Mouse (Mus musculus): Measurements from ENCODE around the gene Dapl1.

Gene Dapl1

DNA sequence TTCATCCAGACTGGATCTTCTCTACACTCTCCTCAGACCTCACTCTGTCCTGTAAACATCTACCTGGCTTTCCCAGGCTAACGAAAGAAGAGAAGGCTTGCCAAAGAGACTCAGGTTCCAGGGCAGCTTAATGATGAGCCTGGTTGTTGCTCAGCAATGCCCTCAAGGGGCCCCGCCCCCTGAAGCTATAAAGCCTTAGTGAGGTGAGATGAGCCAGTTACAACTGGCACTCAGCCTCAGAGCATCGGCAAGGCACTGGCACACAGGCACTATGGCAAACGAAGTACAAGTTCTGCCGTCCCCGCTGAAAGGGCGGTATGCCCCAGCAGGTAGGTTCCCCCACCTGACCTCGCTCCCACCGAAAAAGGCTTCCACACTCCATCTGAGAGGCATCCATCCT is at the start of gene Dapl1:
TSS of gene Dapl1 (plus strand) at position 216 of the 400 bp plus-strand sequence.
- DNase-seq (ENCODE audit: low spot score): no peak

DNA sequence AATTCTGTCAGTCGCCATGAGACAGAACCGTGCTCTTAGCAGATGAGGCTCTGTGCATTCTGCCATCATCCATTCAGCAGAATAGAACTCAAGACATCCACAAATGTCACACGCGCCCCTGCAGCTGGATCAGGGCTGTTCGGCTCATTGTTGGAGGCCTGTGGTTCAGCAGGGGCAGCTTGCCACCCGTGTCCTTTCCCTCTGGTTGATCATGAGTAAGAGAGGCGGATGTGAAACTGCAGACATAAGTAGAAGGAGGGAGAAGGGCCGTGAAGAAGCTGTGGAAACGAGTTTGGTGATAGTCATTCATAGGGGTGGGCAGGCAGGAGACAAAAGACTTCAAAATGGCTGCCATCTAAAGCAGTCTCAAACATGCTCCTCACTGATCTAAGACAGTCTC is 49.6 kb upstream of the Dapl1 start:
- DNase-seq (ENCODE audit: low spot score): no peak

DNA sequence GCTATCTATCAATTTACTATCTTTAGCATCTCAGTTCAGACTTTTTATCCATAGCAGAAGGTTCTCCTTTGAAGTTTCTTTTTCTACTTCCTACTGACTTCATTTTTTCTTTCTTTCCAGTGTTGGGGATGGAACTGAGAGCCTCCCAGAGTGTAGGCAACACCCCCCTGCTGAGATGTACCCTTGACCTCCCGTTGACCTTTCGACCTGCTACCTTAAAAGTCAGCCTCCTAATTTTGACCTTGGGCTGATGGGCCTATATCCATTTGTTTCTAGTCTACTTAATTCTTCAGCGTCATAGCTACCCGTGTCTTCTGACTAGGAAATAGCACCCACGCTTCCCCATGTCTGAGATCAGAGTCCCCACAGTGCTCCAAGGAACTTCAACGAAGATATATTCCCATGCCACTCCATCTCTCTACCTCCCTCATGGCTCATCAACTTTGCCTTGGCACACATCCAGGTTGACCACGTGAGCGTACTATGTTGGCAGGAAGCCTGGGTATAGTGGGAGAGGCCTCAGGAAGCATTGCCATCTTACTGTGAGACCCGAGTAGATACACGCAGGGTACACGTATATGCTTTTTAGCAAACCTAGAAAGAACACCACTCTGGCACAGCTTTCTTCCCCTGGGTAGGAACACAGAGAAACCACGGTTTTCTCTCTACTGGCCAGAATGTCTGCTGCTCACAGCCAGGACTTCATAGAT is 46.6 kb upstream of the Dapl1 start:
- DNase-seq (ENCODE audit: low spot score): peak; percentile 71

DNA sequence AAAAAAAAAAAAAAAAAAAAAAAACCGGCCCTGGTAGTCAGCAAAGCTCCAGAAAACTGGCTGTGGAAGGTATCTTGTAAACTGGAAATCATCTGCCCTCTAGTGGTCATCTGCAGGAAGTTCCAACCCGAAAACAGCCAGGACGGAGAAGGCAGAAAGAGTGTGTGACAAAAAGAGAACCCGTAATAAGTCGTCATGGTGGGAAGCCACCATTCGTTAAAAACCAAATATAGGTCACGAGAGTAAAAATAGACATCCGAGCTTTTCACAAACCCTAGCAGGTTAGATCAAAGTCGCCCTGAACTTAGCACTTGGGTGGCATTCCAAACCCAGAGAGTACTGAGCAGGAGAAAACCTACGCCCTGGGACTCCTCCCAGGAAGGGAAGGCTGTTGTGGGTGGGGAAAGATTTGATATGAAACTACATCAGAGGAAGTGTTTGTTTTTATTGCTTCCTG is 45.9 kb upstream of the Dapl1 start:
- peak; percentile 63 for DNase-seq (ENCODE audit: low spot score)

DNA sequence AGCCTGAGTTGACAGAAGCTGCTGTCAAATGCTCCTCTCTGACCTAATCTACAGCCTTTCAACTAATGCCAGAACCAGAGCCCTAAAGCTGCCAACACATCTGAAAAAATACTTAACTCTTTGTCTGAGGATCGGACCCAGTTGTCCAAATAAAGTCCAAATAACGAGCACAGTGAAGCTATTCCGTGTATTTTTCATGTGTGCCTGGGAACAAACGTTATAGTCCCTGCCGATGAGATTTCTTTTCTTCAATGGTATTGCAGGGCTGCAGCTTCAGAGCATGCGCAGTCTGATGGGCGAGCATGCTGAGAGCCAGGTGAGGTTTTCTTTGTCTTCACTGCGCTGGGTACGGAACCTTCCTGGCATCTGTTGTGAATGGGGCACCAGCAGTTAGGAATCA is 44.6 kb upstream of the Dapl1 start:
- DNase-seq (ENCODE audit: low spot score): no peak

DNA sequence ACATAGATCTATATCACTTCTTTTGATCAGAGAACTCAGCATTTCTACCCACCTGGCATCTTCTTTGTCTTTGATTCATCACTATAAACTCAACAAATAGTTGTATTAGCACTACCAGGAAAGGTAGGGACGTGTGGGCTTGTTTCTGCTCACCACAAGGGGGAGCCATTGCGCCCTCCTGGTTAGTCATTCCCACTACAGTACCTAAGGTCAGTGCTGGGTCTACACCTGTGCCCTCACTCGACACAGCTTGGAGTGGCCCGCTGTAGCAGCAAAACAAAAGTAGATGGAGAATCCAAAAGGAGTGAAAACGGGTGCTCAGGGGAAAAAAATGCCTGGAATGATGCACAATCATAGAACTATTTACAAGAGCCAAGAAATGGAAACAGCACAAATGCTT is 44.0 kb upstream of the Dapl1 start:
- peak; percentile 49 for DNase-seq (ENCODE audit: low spot score)

DNA sequence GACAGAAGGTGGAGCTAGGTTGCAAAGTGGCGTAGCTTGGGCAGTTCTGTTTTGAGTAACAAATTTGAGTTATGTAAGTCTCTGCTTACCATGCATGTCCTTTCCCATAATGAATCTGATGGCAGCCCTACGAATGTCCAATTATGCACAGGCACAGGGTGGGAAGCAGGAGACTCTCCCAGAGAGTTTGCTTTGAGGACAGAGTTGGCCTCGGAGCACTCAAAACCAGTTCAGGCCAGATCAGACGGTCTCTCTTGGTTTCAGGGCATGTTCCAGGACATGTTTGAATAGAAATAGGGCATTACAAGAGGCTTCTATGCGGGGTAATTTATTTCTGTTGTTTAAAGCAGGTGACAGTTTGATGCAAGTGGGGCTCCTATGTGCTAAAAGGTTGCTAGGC is 42.8 kb upstream of the Dapl1 start:
- DNase-seq (ENCODE audit: low spot score): no peak

DNA sequence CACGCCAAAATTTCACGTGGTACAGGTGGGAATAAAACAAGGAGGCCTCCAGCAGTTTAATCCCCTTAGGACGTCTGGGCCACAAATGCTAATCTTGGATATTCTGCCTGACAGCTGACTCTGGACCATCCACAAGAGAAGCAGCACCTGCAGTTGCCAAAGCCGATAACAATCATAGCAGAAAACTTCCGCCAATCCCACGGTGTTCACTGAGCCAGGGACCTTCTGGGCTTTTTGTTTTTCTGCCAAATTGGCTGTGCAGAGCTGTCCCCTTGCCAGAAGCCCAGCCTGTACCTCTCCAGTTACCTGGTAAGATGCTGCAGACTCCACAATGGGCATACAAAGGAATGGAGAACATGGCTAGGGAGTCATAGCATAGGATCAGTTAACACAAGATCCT is 37.8 kb upstream of the Dapl1 start:
- DNase-seq (ENCODE audit: low spot score): no peak

DNA sequence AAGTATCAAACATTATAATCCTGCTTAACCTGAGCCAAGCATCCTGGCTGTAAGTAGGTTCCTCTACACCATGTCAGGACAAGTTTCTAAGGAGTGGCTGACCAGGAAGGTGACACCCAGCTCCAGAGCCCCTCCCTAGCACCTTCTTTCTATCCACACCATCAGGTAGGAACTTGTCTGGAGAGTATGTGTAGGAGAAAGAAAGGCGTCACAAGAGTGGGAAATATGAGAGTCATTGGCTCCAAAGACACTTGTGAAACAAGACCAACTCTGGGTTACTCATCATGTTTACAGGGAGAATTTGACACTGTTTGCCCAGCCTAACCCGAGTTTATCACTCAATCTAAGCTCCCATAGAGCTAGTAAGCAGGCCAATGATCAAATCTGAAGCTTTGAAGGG is 36.7 kb upstream of the Dapl1 start:
- no peak for DNase-seq (ENCODE audit: low spot score)

DNA sequence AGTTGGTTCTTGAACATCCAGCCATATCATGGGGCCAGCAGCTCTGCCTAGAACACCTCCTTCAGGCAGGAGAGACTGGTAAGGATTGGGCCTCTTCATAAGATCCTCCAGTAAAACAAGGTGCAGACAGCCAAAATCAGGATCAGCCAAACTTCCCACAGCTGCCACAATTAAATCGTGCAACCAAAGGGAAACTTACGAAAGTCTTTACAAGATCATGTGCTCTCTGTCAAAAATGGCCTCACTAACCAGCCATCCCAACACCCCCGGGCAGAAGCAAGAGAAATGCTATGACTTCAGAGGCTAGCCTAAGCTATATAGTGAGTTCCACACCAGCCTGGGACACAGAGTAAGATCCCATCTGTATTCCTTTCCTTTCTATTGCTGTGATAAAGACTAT is 35.9 kb upstream of the Dapl1 start:
- DNase-seq (ENCODE audit: low spot score): no peak

DNA sequence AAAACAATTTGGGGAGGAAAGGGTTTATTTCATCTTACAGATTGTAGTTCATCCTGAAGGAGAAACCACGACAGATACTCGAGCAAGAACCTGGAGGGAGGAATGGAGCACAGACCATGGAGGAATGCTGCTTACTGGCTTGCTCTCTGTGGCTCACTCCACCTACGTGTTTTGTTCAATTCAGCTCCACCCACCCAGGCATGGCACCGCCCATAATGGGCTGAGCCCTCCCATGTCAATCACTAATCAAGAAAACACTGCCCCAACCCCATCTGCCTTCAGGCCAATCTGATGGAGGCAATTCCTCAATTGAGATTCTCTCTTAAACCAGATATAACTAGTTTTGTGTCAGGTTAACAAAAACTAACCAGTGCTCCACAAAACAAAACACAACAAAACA is 35.5 kb upstream of the Dapl1 start:
- DNase-seq (ENCODE audit: low spot score): no peak

DNA sequence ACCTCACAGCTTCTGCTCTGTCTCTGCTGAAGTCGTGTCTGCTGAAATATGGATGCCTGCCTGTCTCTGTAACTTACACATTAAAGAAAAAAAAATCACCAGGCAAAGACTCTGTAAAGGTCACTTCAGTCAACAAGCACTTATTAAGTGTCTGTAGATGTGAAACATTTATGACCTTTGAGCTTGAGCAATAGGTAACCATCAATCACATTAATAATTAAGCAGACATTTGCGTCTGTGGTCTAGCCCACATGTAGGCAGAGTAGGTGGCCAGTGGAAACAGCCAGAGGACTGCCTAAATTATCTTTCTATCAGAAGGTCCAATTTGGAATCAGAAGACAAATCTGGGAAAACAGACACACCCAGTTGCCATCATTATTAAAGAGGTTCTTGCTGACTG is 32.8 kb upstream of the Dapl1 start:
- no peak for DNase-seq (ENCODE audit: low spot score)

DNA sequence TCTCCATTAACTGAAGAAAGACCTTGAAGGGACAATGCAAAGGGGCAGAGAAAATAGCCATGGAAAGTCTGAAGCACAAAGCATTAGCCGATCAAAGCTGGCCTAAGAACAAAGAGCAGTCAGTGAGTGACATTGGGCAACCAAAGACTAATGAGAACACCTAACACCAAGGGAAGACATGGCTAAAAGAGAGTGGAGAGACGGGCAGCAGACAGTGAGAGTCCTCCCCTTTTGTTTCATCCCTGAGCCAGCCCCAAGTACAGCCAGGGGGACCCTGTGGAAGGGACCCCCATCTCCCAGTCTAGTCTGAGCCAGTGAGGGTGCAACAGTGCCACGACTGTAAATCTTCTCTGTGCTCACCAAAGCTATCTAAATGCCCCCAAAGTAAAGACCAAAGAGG is 32.4 kb upstream of the Dapl1 start:
- no peak for DNase-seq (ENCODE audit: low spot score)

DNA sequence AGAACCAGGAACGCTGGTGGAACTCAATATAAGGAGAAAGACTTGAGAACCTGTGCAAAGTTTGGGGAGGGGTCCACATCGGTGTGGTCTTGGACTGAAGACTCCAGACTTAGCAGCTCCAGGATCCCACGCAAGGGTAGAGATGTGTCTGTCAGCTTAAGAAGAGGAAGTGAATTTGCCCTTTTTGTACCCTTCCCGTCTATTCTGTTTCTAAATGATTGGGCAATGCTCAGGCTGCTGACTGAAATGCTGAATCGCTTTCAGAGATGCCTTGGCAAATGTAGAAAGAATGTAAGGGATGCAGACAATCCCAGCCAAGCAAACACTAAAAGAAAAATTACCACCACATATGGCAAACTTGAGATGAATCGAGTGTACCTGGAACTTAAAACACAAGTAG is 22.4 kb upstream of the Dapl1 start:
- no peak for DNase-seq (ENCODE audit: low spot score)

DNA sequence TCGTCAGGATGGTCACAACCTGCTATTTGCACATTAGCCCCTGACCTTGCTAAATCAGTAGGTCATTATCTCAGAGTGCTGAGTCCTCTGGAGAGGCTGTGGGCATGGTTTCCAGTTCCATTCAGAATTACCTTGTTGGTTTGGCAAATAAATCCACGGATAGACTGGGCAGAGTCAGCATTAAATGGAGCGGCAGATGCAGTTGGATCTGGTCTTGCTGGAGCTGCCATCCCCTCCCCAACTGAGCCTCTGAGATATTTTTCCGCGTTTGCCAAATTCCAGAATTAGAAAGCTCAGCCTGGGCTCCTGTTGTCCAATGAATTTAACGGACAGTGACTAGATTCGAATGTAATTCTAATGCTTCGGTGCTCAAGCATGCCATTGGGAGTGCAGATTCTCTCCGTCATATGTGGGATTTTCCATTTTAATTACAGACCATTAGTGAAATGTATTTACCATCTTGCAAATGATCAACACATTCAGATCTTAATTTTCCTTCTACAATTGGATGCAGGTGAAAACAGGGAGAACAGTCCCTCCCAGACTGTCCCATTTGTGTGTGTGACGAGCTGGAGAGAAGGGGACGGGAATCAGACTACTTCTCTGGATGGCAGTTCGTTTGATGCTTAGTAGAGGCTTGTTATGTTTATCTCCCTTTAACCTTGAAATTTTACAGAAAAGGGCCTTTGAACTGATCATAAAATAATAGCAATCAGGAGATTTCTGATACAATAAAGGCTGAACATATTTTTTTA is 20.8 kb upstream of the Dapl1 start:
- no peak for DNase-seq (ENCODE audit: low spot score)

DNA sequence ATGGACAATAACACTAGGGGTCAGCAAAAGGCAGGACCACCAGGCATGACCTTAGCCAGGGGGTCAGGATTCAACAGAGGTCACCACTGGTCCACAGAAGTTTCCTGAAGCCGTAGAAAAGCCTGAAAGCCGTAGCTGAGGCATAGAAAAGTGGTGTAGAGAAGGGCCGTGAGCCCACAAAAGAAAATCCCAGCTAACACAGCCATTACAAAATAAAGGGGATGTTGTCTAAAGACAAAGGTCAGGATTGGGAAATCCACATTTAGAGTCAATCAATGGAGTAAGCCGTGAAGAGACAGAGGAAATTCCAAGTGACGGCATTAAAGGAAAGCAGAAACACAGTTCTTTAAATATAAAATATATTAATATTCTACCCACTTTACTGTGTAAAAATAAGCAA is 18.8 kb upstream of the Dapl1 start:
- DNase-seq (ENCODE audit: low spot score): no peak

DNA sequence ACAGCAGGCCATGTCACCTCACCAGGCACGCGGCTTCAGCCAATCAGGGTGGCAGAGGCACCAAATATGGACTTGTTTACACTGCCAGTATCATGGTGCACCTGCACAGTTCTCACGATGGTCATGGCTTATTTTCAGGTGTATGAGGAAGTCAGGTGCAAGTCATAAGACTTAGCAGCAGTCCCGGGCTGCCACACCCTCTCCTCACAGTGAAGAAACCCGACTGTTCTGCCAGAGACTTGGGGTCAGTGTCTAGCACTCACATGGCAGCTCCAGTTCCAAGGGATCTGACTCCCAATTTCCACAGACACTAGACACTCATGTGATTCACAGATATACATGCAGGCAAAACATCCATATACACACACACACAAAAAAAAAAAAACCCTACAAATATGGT is 18.1 kb upstream of the Dapl1 start:
- no peak for DNase-seq (ENCODE audit: low spot score)

DNA sequence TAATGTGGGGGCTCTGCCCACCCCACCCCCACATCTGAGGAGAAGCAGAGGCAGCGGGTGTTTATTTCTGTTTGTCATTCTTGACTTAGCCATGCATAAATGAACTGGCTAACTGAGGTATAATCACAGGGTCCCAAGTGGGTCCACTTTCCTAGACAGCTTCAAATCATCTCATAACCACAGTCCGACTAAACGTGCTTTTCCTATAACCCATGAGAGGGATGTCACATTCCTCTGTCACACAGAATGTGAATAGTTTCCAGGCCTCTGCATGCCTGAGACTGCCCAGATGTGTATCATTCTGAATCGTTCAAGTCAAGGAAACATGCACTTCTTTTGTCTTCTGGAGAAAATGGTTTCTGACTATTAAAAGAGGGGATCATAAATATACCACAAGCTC is 17.4 kb upstream of the Dapl1 start:
- no peak for DNase-seq (ENCODE audit: low spot score)

DNA sequence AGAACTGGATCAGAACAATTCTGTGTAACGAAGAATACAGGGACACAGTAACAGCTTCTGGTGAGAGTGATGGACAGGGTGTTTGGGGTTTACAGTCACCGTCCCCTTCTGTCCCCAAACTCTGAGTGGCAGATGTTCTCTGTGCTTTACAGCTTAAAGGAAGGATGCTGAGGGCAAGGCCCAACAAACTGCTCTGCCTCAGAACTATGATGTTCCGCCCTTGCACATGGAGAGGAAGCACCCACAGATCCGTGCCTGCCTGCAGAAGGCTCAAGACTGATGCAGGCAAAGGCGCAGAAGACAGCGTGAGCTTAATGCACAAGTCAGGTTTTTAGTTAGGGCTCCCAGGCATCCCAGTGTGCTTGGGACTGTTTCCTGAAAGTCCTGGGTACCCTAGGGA is 16.5 kb upstream of the Dapl1 start:
- DNase-seq (ENCODE audit: low spot score): no peak

DNA sequence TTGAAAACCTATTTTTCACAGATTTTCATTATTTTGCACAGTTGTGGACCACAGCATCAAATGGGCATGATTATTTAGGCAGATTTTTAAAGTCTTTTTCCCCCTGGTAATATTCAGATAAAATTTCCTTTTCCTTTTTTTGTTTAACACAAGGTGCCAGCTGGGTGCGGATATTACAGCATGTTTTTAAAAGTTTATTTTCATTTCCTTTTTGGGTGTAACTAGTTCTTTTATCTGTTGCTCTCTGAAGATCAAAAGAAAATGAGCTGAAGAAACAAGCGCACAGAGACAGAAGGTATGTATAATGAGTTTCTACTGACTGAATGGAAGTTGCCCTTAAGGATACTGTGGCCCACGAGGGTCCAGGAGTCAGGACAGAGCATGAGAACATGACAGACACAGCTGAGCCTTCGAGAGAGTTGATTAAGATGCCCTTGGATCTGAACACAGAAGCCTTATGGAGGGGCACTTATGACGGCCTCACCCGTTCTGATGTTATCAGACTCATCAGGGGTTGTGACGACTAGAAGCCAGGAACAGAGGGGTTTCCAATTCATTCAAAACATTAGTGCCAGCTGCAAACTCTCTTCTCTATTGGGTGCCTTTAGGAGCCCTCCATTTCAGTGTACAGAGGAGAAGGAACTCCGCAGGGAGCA is 14.7 kb upstream of the Dapl1 start:
- DNase-seq (ENCODE audit: low spot score): no peak

DNA sequence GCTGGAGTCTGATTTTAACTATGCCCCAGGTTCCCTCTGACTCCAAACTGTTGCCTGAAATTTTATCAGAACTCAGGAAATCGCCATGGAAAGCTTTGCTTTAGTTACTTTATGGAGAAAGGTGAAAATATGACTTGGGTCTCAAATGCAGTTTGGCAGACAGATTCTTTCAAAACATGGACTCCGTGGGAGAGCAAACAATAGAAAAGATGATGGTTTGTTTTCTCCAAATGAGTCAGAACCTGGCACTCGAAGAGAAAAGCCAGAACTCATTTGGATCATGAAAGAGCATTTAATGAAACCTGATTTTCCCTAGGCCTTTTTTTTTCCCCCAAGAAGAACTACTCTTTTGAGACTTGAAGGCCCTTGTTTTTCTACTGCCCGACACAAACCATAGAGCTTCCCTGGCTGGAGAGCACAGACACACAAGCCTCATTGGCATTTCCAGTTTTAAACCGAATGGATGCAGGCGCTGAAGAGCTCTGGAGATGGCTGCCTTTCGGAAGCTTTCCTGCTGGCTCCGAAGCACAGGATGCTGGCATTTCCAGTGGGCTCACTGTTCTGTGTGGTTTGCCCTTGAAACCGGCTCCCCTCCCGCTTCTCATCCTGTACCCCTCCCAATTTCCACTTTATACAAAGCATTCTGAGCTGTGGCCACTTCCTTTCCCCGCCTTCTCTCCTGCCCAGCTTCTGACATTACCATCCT is 14.0 kb upstream of the Dapl1 start:
- DNase-seq (ENCODE audit: low spot score): no peak

DNA sequence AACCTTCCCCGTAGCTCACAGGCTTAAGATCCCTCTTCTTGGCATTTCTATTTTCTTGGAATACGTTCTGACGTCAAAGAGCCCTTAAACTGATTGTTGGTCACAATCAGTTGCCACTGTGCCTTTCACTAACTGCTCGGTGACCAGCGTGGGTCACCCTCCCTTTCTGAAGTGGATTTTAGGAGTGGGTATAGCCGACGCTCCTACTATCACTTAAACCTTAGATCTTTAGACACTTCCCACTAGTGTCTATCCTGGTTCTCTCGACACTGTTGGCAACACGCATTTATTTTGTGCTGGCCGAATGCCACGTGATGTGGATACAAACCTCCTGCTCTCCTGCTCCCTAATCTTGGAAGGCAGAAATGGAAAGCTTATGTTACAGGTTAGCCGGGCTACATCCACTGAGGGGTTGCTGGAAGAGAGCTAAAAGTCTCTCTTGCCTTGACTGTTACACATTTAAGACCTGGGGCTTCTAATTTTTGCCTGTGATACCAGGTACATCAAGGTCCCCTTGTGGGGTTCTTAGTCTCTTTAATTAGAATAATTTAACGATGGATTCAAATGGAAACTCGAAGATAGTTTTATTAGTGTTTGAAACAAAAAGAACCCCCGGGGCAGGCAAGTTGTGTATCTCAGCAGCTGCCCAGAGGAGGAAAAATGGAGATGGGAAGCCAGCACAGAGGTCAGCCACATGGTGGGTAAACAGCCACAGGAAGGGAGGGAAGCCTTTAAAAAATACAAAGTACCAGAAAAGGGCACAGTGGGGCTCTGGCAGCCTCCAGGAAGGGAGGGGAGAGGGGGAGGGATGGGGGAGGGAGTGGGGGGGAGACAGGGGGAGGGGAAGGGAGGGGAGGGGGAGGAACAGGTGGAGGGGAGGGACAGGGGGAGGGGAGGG is 13.2 kb upstream of the Dapl1 start:
- DNase-seq (ENCODE audit: low spot score): no peak

All from ovary, postnatal 14 days (tissue).